Mouse (Mus musculus) G1E (cell line): ENCODE results near the gene Rccd1.

Experiments
- CTCF ChIP-seq: IDR thresholded peaks from 2 replicates; pipeline ENCODE4 v1.5.1; 2012; ENCODE audit warnings: low read depth, low read length, inconsistent platforms, mixed read lengths
- GATA1 ChIP-seq: IDR thresholded peaks from 2 replicates; pipeline ENCODE4 v1.6.1; 2012; ENCODE audit warnings: borderline replicate concordance, low read length, inconsistent platforms, mixed read lengths
- GATA2 ChIP-seq: IDR thresholded peaks from 2 replicates; pipeline ENCODE4 v1.6.1; 2012; ENCODE audit warnings: low read depth, low read length, inconsistent platforms, borderline replicate concordance
- POLR2AphosphoS5 ChIP-seq: IDR thresholded peaks from 2 replicates; pipeline ENCODE4 v1.6.1; 2012; ENCODE audit warnings: low read depth, low read length, inconsistent platforms; ENCODE audit not compliant: insufficient replicate concordance
- TAL1 ChIP-seq: conservative IDR thresholded peaks from 2 replicates; pipeline ENCODE4 v1.6.1; 2012; ENCODE audit warnings: low read depth, low read length, inconsistent platforms, mixed read lengths

DNA sequence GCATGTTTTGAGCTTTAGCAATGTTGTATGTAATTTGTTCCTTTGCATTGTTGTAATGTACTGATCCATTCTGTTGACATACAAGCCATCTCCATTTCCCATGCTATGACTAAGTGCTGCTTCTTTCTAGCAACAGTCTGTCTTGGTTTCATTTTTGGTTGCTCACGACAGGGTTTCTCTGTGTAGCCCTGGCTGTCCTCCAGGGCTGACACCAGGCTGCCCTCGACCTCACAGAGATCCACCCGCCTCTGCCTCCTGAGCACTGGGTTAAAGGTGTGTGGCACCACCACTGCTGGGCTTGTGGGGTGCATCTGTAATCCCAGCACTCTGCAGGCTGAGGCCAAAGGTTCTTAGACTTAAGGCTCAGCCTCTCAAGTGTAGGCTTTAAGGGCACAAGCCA, 24.7 kb downstream of the Rccd1 start:
- TF ChIP-seq POLR2AphosphoS5 (no peak), CTCF (no peak), GATA1 (no peak), TAL1 (no peak), GATA2 (no peak)
